Mouse (Mus musculus): ENCODE measurements around the gene Toporsl.

Toporsl gene

DNA sequence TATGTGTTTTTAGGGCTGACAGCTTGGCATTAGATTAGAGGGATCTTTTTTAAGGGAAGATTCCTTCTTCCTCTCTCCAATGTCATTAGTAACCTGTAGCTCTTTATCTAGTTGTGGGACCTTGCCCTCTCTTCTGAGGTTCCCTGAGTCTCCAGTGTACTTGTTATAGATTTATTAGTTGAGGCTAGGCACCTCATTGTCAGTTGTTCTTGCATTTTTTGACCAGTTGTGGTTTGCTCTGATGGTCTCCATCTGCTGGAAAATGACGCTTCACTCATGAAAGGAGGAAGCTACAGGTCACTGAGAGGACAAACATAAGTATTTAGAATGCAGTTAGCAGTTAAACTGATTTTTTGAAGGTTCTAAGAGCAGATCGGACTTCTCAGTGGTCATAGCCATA, at the start of gene Toporsl:
Toporsl (plus strand) TSS at position 348 of the 400 bp plus-strand sequence.
- no peak for DNase-seq (ENCODE audit: low spot score in 2 of 2)

- DNase-seq (ENCODE audit: low spot score in 2 of 2): no peak
Measured at GRCm38 (mm10) chr4:52557672-52558071, 38.4 kb upstream of the Toporsl start.

- no peak for DNase-seq (ENCODE audit: low spot score in 2 of 2)
Measured at GRCm38 (mm10) chr4:52558080-52558479, 38.0 kb upstream of the Toporsl start.

DNA sequence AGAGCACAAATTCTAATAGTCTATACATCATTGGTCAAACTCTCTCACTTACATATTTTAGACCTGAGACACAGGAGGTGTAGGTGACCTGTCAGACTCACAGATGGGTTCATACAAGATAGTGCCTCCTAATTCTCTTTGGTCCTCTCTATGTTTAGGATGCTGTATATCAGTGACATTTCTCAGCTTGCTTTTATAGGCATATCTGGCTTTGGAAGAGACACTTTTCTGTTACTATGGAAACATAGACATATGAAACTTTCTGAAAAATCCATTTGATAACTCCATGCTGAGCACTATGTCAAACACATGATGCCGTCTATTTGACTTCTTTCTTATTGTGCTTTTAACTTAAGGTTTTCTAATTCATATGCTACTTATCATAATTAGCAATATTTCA, 32.2 kb upstream of the Toporsl start:
- no peak for DNase-seq (ENCODE audit: low spot score in 2 of 2)

GRCm38 (mm10) chr4:52586194-52586734, 9.8 kb upstream of the Toporsl start:
- no peak for DNase-seq (ENCODE audit: low spot score in 2 of 2)

GRCm38 (mm10) chr4:52593821-52594356, 2.2 kb upstream of the Toporsl start:
- DNase-seq (ENCODE audit: low spot score in 2 of 2): no peak

- no peak for DNase-seq (ENCODE audit: low spot score in 2 of 2)
Measured at GRCm38 (mm10) chr4:52594632-52595031, 1.4 kb upstream of the Toporsl start.

DNA sequence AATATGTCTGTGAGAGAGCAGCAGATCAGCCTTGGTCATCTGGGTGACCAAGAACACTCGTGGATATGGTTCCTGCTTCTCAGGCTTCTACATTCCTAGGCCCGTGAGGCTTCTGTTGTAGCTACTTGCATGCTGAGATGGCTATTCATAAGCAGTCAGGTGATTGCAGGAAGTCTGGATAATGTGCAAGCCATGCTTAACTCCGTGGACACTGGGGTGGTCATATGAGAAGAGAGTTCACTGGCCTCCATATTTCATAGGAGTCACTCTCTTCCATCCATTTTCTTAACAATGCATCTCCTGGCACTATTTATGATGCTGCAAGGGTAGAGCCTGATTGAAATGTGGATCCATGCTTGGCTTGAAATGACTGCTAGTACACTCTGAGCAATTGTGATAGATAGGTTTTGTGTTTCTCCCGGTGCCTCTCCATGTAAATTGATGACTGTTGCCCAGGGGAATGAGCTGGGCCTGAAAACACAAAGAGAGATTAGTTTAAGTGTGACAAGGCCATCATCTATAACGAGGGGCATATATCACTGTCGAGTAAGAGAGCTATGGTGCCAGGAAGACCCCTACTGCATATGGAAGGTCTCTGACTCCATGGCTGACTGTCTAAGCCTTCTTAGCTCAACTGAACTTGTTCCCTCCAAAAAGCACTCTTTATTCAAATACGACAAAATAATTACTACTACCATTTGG, 2.3 kb downstream of the Toporsl start:
- no peak for DNase-seq (ENCODE audit: low spot score in 2 of 2)

- no peak for DNase-seq (ENCODE audit: low spot score in 2 of 2)
Measured at GRCm38 (mm10) chr4:52606923-52607322, 10.8 kb downstream of the Toporsl start.

DNA sequence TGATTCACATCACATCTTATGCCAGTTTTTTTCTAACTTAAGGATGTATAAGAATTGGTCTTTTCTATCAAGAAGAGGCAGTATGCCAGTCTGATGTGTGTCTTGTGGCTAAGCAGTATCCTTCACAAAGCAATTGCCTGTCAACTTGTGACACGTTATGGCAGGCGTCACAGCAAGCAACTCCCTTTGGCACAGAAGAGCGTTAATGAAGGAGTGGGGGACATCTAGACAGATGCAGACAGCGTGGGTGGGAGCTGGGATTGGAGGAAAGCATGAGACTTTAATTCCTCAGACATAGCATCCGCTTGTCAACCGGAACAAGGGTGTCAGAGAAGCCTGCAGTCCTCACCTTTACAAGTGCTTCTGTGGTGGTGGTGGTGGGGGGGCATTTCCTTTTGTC, 38.9 kb downstream of the Toporsl start:
- DNase-seq (ENCODE audit: low spot score in 2 of 2): peak; percentile 7 to 13

GRCm38 (mm10) chr4:52647791-52648190, 51.7 kb downstream of the Toporsl start:
- no peak for DNase-seq (ENCODE audit: low spot score in 2 of 2)

- no peak for DNase-seq (ENCODE audit: low spot score in 2 of 2)
Measured at GRCm38 (mm10) chr4:52659701-52660100, 63.6 kb downstream of the Toporsl start.

DNA sequence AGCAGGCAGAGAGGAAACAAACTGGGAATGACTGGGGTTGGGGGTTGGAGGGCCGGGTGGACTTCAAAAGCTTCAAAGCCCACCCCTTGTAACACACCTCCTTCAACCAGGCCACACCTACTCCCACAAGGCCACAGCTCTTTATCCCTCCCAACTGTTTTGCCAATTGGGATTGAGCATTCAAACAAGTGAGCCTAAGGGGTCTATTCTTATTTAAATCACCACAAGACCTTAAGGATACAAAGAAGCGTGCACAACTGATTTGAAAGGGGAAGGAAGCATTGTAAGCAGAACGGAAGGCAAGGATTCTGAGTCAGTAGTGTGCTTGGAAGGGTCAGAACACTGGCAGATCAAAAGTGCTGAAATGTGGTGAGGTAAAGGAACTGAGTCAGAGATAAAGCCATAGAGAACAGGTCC, 64.6 kb downstream of the Toporsl start:
- DNase-seq (ENCODE audit: low spot score in 2 of 2): no peak

GRCm38 (mm10) chr4:52661311-52661710, 65.2 kb downstream of the Toporsl start:
- no peak for DNase-seq (ENCODE audit: low spot score in 2 of 2)
